In genomic region chr5:24057592-24057991, GRCm38 (mm10) we compare ENCODE assay signal across 13 mouse cellular contexts. TPM values are rescaled to one million over a fixed set of nuclear protein-coding genes. Genes with fewer than 3 reads are reported as not detected.
DNase-seq lines count a peak whose midpoint lies in the region; ATAC-seq and TF ChIP-seq lines count a peak whose summit lies in the region.
"Had no signal": no experiment of that assay in that cellular context is flagged by ENCODE, and none has a peak within 500 bp of the region (broad histone marks: within the 10 kb centered on the region; RNA-seq: fewer than 3 reads in every experiment).

No protein-coding gene starts in this region.

- no peaks in the 10 kb centered on the region for H3K27me3 ChIP-seq in Patski
- H3K27me3 ChIP-seq: heart, embryonic 12.5 days; hindbrain, embryonic 15.5 days; lung, embryonic 15.5 days had no signal

- CTCF ChIA-PET in Patski (lab: Charles Lee) = interaction anchor here (0.6 to 1.8 kb wide), 5 partner anchors 10 to 88 kb away, joined by 3 to 5 read pairs (median 4); no protein-coding TSS in a partner anchor

- TF ChIP-seq CTCF in Patski (IDR thresholded peaks at IDR 0.05) = peak; percentile 44

- peak; percentile 29 for DNase-seq in adrenal gland, postnatal 14 days
- DNase-seq in adrenal gland, postnatal 25 days = no peak
- DNase-seq in kidney, postnatal 4 days = peak; percentile 13 to 31
- no peak for DNase-seq in kidney, postnatal 14 days
- peak; percentile 67 for DNase-seq in 3T3-L1 (ENCODE audit: low read depth, low spot score)
- no peak for DNase-seq in Patski (ENCODE audit: low read depth, low spot score)
- no peak for DNase-seq in spleen, postnatal 36 days (ENCODE audit: low spot score in 2 of 2)
- no peak for DNase-seq in frontal cortex, postnatal 14 days (ENCODE audit: low spot score in 2 of 2)
- DNase-seq: cerebellum, adult 8-10 months; layer of hippocampus, postnatal 36 days had no signal

- POLR2A ChIA-PET in Patski (lab: Charles Lee) = no interaction called here

- no peak for ATAC-seq in Patski

- in situ Hi-C loops in Patski (cut with MboI; ENCODE audit: low pct_unique_long_range_greater_than_20kb) = no loop called here

RNA-seq across cellular contexts. Expression of gene Fam126a, which starts 27.1 kb away (rescaled TPM):
- total RNA-seq in adrenal gland, postnatal 14 days (2021) = 67.7 and 74.0 TPM in 2 replicates
- total RNA-seq in adrenal gland, postnatal 25 days (2021) = 98.2 and 127 TPM in 2 replicates
- polyA plus RNA-seq in Patski (2021) = 29.9 TPM

RNA-seq across cellular contexts. Expression of gene Klhl7, which starts 42.8 kb away (rescaled TPM):
- total RNA-seq in adrenal gland, postnatal 14 days (2021) = 30.1 and 31.6 TPM in 2 replicates
- total RNA-seq in adrenal gland, postnatal 25 days (2021) = 34.4 and 39.9 TPM in 2 replicates
- 40.1 TPM for polyA plus RNA-seq in Patski (2021)

Comparison
In these comparisons a context has a peak if more than half of its experiments do, and no peak if none do; other contexts are left out.
1. DNase-seq: peak in adrenal gland, postnatal 14 days (single experiment), kidney, postnatal 4 days (2 of 2) and 3T3-L1 (single experiment); none in adrenal gland, postnatal 25 days (single experiment), kidney, postnatal 14 days (single experiment), Patski (single experiment), spleen, postnatal 36 days (0 of 2) and frontal cortex, postnatal 14 days (0 of 2).